Mouse (Mus musculus) limb, embryonic 13.5 days (tissue): ENCODE measurements around the gene Sox8. TPM values are rescaled to one million over a fixed set of nuclear protein-coding genes. Genes with fewer than 3 reads are reported as not detected.

Experiments
- ATAC-seq: fragments of 200-750 bp; cut with Nextera tagmentation; 2 replicates; pipeline ENCODE4 v1.8.0; 2017; ENCODE audit warnings: low read depth, moderate number of reproducible peaks, moderate TSS enrichment; ENCODE audit not compliant: low FRiP score
- H3K27ac ChIP-seq: fragments of 300-500 bp; sonication (generic); 2 replicates; pipeline ENCODE4 v1.5.1; 2015; ENCODE audit warnings: inconsistent platforms, mild to moderate bottlenecking, moderate library complexity
- H3K27me3 ChIP-seq: fragments of 300-500 bp; sonication (generic); 2 replicates; pipeline ENCODE4 v1.6.1; 2015; ENCODE audit warnings: mild to moderate bottlenecking, inconsistent platforms
- H3K36me3 ChIP-seq: fragments of 300-500 bp; sonication (generic); 2 replicates; pipeline ENCODE4 v1.6.1; 2015; ENCODE audit warnings: inconsistent platforms, mild to moderate bottlenecking, moderate library complexity
- H3K4me1 ChIP-seq: fragments of 300-500 bp; sonication (generic); 2 replicates; pipeline ENCODE4 v1.6.1; 2015; ENCODE audit warnings: inconsistent platforms
- H3K4me2 ChIP-seq: fragments of 300-500 bp; sonication (generic); replicated peaks from 2 replicates; pipeline ENCODE4 v1.6.1; 2015; ENCODE audit warnings: inconsistent platforms, mild to moderate bottlenecking, moderate library complexity
- H3K4me3 ChIP-seq: fragments of 300-500 bp; sonication (generic); 2 replicates; pipeline ENCODE4 v1.5.1; 2015; ENCODE audit warnings: moderate library complexity, mild to moderate bottlenecking, inconsistent platforms
- H3K9ac ChIP-seq: fragments of 300-500 bp; sonication (generic); 2 replicates; pipeline ENCODE4 v1.6.1; 2015; ENCODE audit warnings: mild to moderate bottlenecking, inconsistent platforms
- H3K9me3 ChIP-seq: fragments of 300-500 bp; sonication (generic); 2 replicates; pipeline ENCODE4 v1.6.1; 2016; ENCODE audit warnings: inconsistent platforms
- WGBS: fragments of 180-500 bp; shearing (Covaris S2); methylation state at CpG from one replicate; pipeline ENCODE4 v1.1.7; 2015; 5-methylcytosine and 5-hydroxymethylcytosine counted together
- polyA plus RNA-seq: library from polyadenylated mRNA; unstranded; fragments of >200 nt; fragmentation: Nextera tagmentation; extraction: Ambion mirVana; gene quantifications from 2 replicates; pipeline ENCODE4 v1.2.1, GENCODE M21; 2015

Sox8 gene
- polyA plus RNA-seq, 1 experiment from 2014 or later: 16.5 TPM

- no peaks in the 10 kb centered on the region for H3K9me3 ChIP-seq
- peak overlapping the region; percentile 30 for H3K4me2 ChIP-seq
- H3K4me1 ChIP-seq: peaks cover 45% of the 10 kb centered on the region
- H3K9ac ChIP-seq: no peak overlapping the region
- ATAC-seq: no peak
- H3K27me3 ChIP-seq: peaks cover 25% of the 10 kb centered on the region
- 16% methylated on average over 6 of the region's 6 CpGs for WGBS
- H3K27ac ChIP-seq: no peak overlapping the region
- H3K36me3 ChIP-seq: peaks cover 6% of the 10 kb centered on the region; the same call in 1 of the 2 replicates
- H3K4me3 ChIP-seq: no peak overlapping the region
Observed at GRCm38 (mm10) chr17:25565244-25565643, 5.2 kb downstream of the Sox8 start.

- H3K9ac ChIP-seq: no peak overlapping the region
- peaks cover 38% of the 10 kb centered on the region for H3K4me1 ChIP-seq
- H3K9me3 ChIP-seq: no peaks in the 10 kb centered on the region
- 82% methylated on average over 5 of the region's 5 CpGs for WGBS
- ATAC-seq: no peak
- no peak overlapping the region for H3K27ac ChIP-seq
- H3K36me3 ChIP-seq: peaks cover 6% of the 10 kb centered on the region; the same call in 1 of the 2 replicates
- H3K4me3 ChIP-seq: no peak overlapping the region
- peaks cover 17% of the 10 kb centered on the region for H3K27me3 ChIP-seq
- no peak overlapping the region for H3K4me2 ChIP-seq
Observed at GRCm38 (mm10) chr17:25564481-25564880, 6.0 kb downstream of the Sox8 start.

GRCm38 (mm10) chr17:25561223-25562028 lies 9.1 kb downstream of the Sox8 start:
- H3K36me3 ChIP-seq: no peaks in the 10 kb centered on the region
- 0 out of 2 replicates have a peak overlapping the region, but pooled peaks have one; percentile 19 for H3K9ac ChIP-seq
- H3K4me1 ChIP-seq: peaks cover 24% of the 10 kb centered on the region
- no peaks in the 10 kb centered on the region; the same call in 1 of the 2 replicates for H3K27me3 ChIP-seq
- H3K4me2 ChIP-seq: no peak overlapping the region
- ATAC-seq: no peak
- 66% methylated on average over 16 of the region's 16 CpGs for WGBS
- H3K9me3 ChIP-seq: no peaks in the 10 kb centered on the region
- no peak overlapping the region for H3K4me3 ChIP-seq
- no peak overlapping the region for H3K27ac ChIP-seq

- H3K4me1 ChIP-seq: peaks cover 29% of the 10 kb centered on the region
- no peak for ATAC-seq
- H3K9ac ChIP-seq: 0 out of 2 replicates have a peak overlapping the region, but pooled peaks have one; percentile 19
- H3K9me3 ChIP-seq: no peaks in the 10 kb centered on the region
- no peak overlapping the region for H3K4me2 ChIP-seq
- no peaks in the 10 kb centered on the region for H3K36me3 ChIP-seq
- H3K27ac ChIP-seq: peak overlapping the region; percentile 15; the same call in 1 of the 2 replicates
- H3K27me3 ChIP-seq: no peaks in the 10 kb centered on the region; the same call in 1 of the 2 replicates
- H3K4me3 ChIP-seq: no peak overlapping the region
- 48% methylated on average over 5 of the region's 5 CpGs for WGBS
Observed at GRCm38 (mm10) chr17:25560554-25561222, 9.8 kb downstream of the Sox8 start.

- Histone ChIP-seq H3K9me3 (no peaks in the 10 kb centered on the region), H3K4me2 (no peak overlapping the region), H3K4me3 (no peak overlapping the region), H3K9ac (no peak overlapping the region), H3K27me3 (no peaks in the 10 kb centered on the region; the same call in 1 of the 2 replicates), H3K36me3 (no peaks in the 10 kb centered on the region), H3K4me1 (peaks cover 30% of the 10 kb centered on the region), H3K27ac (no peak overlapping the region)
- WGBS: 45% methylated on average over 4 of the region's 4 CpGs
- no peak for ATAC-seq
Observed at GRCm38 (mm10) chr17:25559634-25560033, 10.9 kb downstream of the Sox8 start.

GRCm38 (mm10) chr17:25556630-25557354 lies 13.7 kb downstream of the Sox8 start:
- peaks cover 27% of the 10 kb centered on the region for H3K4me1 ChIP-seq
- no peaks in the 10 kb centered on the region for H3K9me3 ChIP-seq
- peak overlapping the region; percentile 71 for H3K4me2 ChIP-seq
- no peaks in the 10 kb centered on the region for H3K36me3 ChIP-seq
- ATAC-seq: peak; percentile 48; the same call in 1 of the 2 replicates
- peak overlapping the region; percentile 77 for H3K27ac ChIP-seq
- H3K27me3 ChIP-seq: no peaks in the 10 kb centered on the region
- peak overlapping the region; percentile 66 for H3K9ac ChIP-seq
- H3K4me3 ChIP-seq: peak overlapping the region; percentile 34
- 11% methylated on average over 21 of the region's 21 CpGs for WGBS

- Histone ChIP-seq H3K27ac (peak overlapping the region; percentile 77), H3K4me3 (peak overlapping the region; percentile 34), H3K4me2 (peak overlapping the region; percentile 71), H3K9ac (peak overlapping the region; percentile 66), H3K27me3 (no peaks in the 10 kb centered on the region), H3K36me3 (no peaks in the 10 kb centered on the region), H3K4me1 (peaks cover 27% of the 10 kb centered on the region), H3K9me3 (no peaks in the 10 kb centered on the region)
- WGBS: 8% methylated on average over 29 of the region's 29 CpGs
- no peak; the same call in 1 of the 2 replicates for ATAC-seq
Observed at GRCm38 (mm10) chr17:25555666-25556629, 14.5 kb downstream of the Sox8 start.

- no peak overlapping the region for H3K9ac ChIP-seq
- H3K9me3 ChIP-seq: no peaks in the 10 kb centered on the region
- ATAC-seq: peak; percentile 17; the same call in 1 of the 2 replicates
- WGBS: 11% methylated on average over 3 of the region's 3 CpGs
- peak overlapping the region; percentile 77 for H3K27ac ChIP-seq
- H3K27me3 ChIP-seq: no peaks in the 10 kb centered on the region
- no peaks in the 10 kb centered on the region for H3K36me3 ChIP-seq
- peaks cover 27% of the 10 kb centered on the region for H3K4me1 ChIP-seq
- no peak overlapping the region for H3K4me3 ChIP-seq
- H3K4me2 ChIP-seq: no peak overlapping the region; the same call in 1 of the 2 replicates
Observed at GRCm38 (mm10) chr17:25555159-25555558, 15.3 kb downstream of the Sox8 start.

- H3K9ac ChIP-seq: no peak overlapping the region
- no peak for ATAC-seq
- H3K4me3 ChIP-seq: no peak overlapping the region
- H3K4me1 ChIP-seq: peaks cover 29% of the 10 kb centered on the region
- no peak overlapping the region for H3K4me2 ChIP-seq
- no peak overlapping the region for H3K27ac ChIP-seq
- H3K9me3 ChIP-seq: no peaks in the 10 kb centered on the region
- H3K27me3 ChIP-seq: no peaks in the 10 kb centered on the region
- H3K36me3 ChIP-seq: no peaks in the 10 kb centered on the region
- 88% methylated on average over 11 of the region's 11 CpGs for WGBS
Observed at GRCm38 (mm10) chr17:25551313-25551712, 19.2 kb downstream of the Sox8 start.

GRCm38 (mm10) chr17:25550020-25550419 lies 20.5 kb downstream of the Sox8 start:
- 69% methylated on average over 5 of the region's 5 CpGs for WGBS
- H3K36me3 ChIP-seq: no peaks in the 10 kb centered on the region
- no peaks in the 10 kb centered on the region for H3K9me3 ChIP-seq
- ATAC-seq: peak; percentile 51; the same call in 1 of the 2 replicates
- H3K4me1 ChIP-seq: peaks cover 16% of the 10 kb centered on the region
- no peak overlapping the region for H3K4me3 ChIP-seq
- H3K27ac ChIP-seq: no peak overlapping the region; the same call in 1 of the 2 replicates
- no peaks in the 10 kb centered on the region for H3K27me3 ChIP-seq
- H3K4me2 ChIP-seq: no peak overlapping the region
- no peak overlapping the region for H3K9ac ChIP-seq

GRCm38 (mm10) chr17:25547026-25547425 lies 23.5 kb downstream of the Sox8 start:
- Histone ChIP-seq H3K9ac (no peak overlapping the region), H3K27ac (no peak overlapping the region), H3K9me3 (no peaks in the 10 kb centered on the region), H3K36me3 (no peaks in the 10 kb centered on the region), H3K4me3 (no peak overlapping the region), H3K27me3 (no peaks in the 10 kb centered on the region), H3K4me1 (peaks cover 13% of the 10 kb centered on the region; the same call in 1 of the 2 replicates), H3K4me2 (no peak overlapping the region)
- no peak for ATAC-seq
- WGBS: 38% methylated on average over 3 of the region's 3 CpGs
